Mouse (Mus musculus) frontal cortex, postnatal 10 days (tissue): ENCODE data around the gene Gm3285.

Experiments used
- DNase-seq, 2 experiments: peaks; one replicate each; pipeline ENCODE4 v3.0.0; 2022; ENCODE audit warnings: low spot score in 2 of 2, mixed read lengths in 1 of 2

The Gm3285 gene

DNA sequence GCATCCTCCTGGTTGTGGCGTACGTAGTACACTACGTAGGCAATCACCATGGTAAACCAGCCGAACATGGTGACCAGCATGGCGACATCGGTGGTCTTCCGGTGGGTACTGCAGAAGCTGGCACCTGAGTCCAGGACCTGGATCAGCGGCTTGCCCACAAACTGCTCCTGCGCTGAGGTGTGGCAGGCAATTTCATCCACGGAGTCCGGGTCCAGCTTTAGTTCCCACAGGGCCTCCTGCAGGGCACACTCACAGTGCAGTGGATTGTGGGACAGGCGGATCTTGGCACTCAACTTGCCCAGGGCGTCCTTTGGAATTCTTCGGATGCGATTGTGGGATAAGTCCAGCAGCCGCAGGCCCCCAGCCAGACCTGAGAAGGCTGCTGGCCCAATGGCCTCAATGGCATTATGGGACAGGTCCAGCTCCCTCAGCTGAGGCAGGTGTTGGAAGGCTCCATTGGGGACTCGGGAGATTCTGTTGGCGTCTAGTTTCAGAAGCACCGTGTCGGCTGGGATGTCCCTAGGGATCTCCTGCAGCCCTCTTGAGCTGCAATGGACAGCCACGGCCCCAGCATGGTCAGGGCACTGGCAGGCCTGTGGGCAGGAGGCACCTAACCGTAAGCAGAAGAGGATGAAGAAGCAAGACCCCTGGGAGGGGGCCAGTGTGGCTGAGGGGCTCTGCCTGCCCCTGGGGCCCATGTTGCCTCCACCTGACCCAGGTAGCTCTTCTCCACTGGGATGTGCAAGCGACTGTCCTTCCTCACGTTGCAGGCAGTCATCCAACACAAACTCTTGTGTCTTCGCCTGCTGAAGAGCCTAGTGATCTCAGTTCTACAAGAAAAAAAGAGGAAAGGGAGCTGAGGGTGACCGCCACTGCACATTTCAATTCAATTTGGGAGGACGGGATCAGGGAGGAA, 39.4 kb downstream of the Gm3285 start:
- DNase-seq, result peak in 1 of 2 experiments; percentile 25

DNA sequence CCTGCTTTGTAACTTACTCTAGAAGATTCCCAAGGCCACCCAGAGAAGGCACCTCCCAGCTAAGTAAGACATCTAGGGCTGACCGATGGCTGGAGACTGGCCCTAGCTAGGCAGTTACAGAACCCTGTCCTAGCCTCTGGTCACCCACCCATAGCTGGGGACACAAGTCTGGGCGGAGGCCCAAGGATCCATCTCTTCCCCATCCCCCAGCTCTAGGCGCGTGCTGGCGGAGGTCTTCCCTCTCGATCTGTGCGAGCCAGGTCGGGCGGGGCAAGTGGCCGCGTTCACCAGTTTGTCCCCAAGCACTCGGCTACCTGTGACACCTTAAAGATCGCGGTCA, 40.1 kb downstream of the Gm3285 start:
- no peak for DNase-seq

DNA sequence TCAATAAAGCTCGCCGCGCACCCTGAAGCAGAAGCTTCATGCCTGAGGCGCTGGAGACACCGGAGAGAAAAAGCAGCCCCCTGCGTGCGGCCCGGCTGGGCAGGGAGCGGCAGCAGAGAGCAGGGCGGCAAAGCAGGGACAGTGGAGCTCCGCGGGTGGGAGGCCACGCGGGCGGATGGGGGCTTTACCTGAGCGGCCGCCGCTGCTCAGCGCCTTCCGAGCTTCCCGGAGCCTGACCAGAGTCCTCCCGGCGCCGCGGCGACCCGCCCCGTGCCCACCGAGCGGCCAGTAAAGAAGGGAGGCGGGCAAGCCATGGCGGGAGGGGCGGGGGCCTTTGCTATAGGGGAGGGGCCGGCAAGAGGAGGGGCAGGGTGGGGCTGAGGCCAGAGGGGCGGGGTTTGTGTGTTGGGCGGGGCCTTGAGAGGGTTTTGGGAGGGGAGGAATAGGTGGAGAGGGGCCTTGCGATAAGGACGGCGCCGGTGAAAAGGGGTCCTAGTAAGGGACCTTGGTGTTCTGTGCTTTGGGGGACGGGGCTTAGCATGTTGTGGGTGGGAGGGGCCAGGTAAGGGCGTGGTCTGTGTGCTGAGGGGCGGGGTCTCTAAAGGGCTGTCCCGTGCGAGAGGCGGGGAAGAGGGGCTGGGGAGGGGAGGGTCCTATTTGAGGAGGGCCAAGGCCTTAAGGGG, 40.6 kb downstream of the Gm3285 start, which contains the start of gene Lrrc3:
TSS of gene Lrrc3 (minus strand) at position 326 of the 683 bp plus-strand sequence.
- peak; percentile 42 to 63 for DNase-seq

DNA sequence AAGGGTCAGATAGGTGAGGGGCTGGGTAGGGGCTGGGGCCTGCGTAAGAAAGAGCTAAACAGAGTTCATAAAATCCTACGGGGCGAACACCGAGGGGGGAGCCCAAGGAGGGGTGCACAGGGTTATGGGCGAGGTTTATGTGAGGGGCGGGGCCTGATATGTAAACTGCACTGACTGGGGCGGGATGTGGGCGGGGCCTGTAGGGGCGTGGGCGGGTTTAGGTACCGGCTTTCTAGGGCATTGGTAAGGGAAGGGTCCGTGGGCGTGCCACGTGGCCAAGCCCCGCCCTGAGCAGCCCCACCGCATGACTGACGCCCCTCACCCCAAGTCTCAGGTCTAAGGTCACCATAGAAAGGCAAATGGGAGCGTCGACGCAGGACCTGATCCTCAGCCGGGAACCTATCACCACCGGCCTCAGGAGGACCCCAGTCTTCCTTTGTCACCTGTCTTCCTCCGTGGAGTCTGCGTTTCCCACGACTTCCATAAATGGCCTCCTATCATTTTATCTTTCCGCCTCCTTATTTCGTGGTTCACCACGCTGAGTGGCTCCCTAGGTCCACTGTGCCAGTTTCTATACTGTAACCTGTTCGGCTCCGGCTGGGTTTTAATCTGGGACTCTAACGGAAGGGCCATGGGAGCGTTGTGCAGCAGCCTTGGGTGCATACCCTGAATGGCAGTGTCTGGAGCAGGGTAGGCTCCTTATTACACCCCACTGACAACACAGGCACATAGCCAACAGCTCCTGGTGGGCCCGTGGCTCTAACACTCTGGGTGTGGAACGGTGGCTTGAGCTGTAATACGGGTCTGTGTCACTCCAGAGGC, 41.3 kb downstream of the Gm3285 start:
- DNase-seq, result peak; percentile 78 to 81
